Mouse (Mus musculus): ENCODE results near the gene Rfx8.

- TF ChIP-seq MXI1 (IDR thresholded peaks at IDR 0.05; ENCODE audit: low read depth, low read length): no peak
- TF ChIP-seq ZC3H11A (IDR thresholded peaks at IDR 0.05; ENCODE audit: low read depth, low read length): no peak
- TF ChIP-seq CTCF (conservative IDR thresholded peaks at IDR 0.05 in 1 of 2, IDR thresholded peaks at IDR 0.05 in 1 of 2; ENCODE audit: low read depth in 2 of 2, low read length in 2 of 2): no peak
Measured at GRCm38 (mm10) chr1:39731543-39731942, 10.7 kb upstream of the Rfx8 start.
